Mouse (Mus musculus) lung, postnatal 0 days (tissue): ENCODE measurements around the gene Fam241a. TPM values are rescaled to one million over a fixed set of nuclear protein-coding genes. Genes with fewer than 3 reads are reported as not detected.

ENCODE experiments used
- ATAC-seq: fragments of 200-750 bp; cut with Nextera tagmentation; 2 replicates; pipeline ENCODE4 v1.8.0; 2017; ENCODE audit warnings: moderate library complexity
- DNase-seq: peaks from one replicate; pipeline ENCODE4 v3.0.0-alpha.2; 2016; ENCODE audit warnings: low spot score
- H3K27ac ChIP-seq: fragments of 300-500 bp; sonication (generic); 2 replicates; pipeline ENCODE4 v1.5.1; 2014; ENCODE audit warnings: antibody characterized with exemption, mild to moderate bottlenecking, low read length, mixed read lengths
- H3K27me3 ChIP-seq: fragments of 300-500 bp; sonication (generic); replicated peaks from 2 replicates; pipeline ENCODE4 v1.6.1; 2014; ENCODE audit warnings: low read length, mixed read lengths; ENCODE audit not compliant: insufficient read depth
- H3K36me3 ChIP-seq: fragments of 300-500 bp; sonication (generic); 2 replicates; pipeline ENCODE4 v1.6.1; 2014; ENCODE audit warnings: low read length, mixed read lengths; ENCODE audit not compliant: insufficient read depth
- H3K4me1 ChIP-seq: fragments of 300-500 bp; sonication (generic); 2 replicates; pipeline ENCODE4 v1.6.1; 2014; ENCODE audit warnings: antibody characterized with exemption, low read depth, low read length, mixed read lengths; ENCODE audit not compliant: insufficient read depth
- H3K4me2 ChIP-seq: fragments of 300-500 bp; sonication (generic); replicated peaks from 2 replicates; pipeline ENCODE4 v1.6.1; 2014; ENCODE audit warnings: low read depth, mild to moderate bottlenecking, low read length, moderate library complexity, mixed read lengths
- H3K4me3 ChIP-seq: fragments of 300-500 bp; sonication (generic); 2 replicates; pipeline ENCODE4 v1.5.1; 2014; ENCODE audit warnings: low read depth, low read length
- H3K9ac ChIP-seq: fragments of 300-500 bp; sonication (generic); replicated peaks from 2 replicates; pipeline ENCODE4 v1.6.1; 2014; ENCODE audit warnings: low read depth, mild to moderate bottlenecking
- H3K9me3 ChIP-seq: fragments of 300-500 bp; sonication (generic); 2 replicates; pipeline ENCODE4 v1.6.1; 2016; ENCODE audit warnings: low read length, mixed read lengths
- CTCF ChIP-seq: IDR thresholded peaks from 2 replicates; pipeline ENCODE4 v1.5.1; 2016; ENCODE audit warnings: antibody characterized with exemption, mild to moderate bottlenecking
- EP300 ChIP-seq: IDR thresholded peaks from 2 replicates; pipeline ENCODE4 v1.6.1; 2016; ENCODE audit warnings: antibody characterized with exemption, mild to moderate bottlenecking, control low read depth
- WGBS: fragments of 180-500 bp; shearing (Covaris S2); extraction: QIAGEN DNeasy Blood & Tissue Kit; methylation state at CpG from one replicate; pipeline ENCODE4 v1.1.7; 2014; 5-methylcytosine and 5-hydroxymethylcytosine counted together
- polyA plus RNA-seq: library from polyadenylated mRNA; unstranded; fragments of >200 nt; fragmentation: Nextera tagmentation; extraction: Ambion mirVana; gene quantifications from 2 replicates; pipeline ENCODE4 v1.2.1, GENCODE M21; 2015

Gene Fam241a
- polyA plus RNA-seq, 1 experiment from 2014 or later, result 23.1 TPM

DNA sequence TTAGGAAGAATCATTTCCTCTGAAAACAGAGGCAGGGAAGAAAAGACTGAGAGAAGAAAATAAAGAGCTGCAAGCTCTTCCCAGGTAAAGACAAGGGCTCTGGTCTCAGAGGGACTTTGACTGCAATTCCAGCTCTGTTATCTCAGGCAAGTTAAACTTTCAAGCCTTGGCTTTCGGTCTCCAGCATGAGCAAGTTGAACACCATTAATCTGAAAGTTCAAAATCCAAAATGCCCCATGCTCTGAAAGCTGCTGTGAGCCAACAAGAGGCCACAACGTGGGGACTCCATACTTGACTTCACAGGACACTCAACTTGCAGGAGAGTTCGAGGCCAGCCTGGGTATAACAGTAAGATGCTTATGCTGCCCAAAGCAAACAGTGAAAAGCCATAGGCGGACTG, 62.1 kb downstream of the Fam241a start:
- H3K4me3 ChIP-seq, result no peak overlapping the region
- 77% methylated on average over 4 of the region's 4 CpGs for WGBS

DNA sequence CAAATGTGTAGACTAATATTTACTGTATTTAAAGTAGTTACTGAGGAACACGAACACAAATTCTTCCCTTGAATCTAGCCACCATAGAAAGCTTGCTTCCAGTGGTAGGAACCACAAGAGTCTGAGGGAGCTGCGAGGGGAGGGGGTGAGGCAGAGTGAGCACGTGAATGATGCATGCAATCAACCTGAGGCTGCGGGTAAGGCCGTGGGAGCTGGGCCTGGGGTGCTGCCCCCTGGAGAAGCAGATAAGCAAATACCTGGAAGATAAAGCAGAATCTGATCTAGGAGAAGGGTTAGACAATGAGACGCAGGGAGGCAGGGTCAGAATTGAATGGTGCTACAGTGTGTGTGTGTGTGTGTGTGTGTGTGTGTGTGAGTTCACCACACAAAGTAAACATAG, 65.0 kb downstream of the Fam241a start:
- Histone ChIP-seq H3K4me2 (no peak overlapping the region), H3K4me1 (no peaks in the 10 kb centered on the region), H3K9ac (no peak overlapping the region), H3K27ac (no peak overlapping the region), H3K36me3 (no peaks in the 10 kb centered on the region), H3K9me3 (no peaks in the 10 kb centered on the region), H3K27me3 (no peaks in the 10 kb centered on the region), H3K4me3 (no peak overlapping the region)
- ATAC-seq, result no peak
- DNase-seq, result no peak
- TF ChIP-seq EP300, result no peak
- no peak for TF ChIP-seq CTCF
- WGBS, result 55% methylated on average over 6 of the region's 6 CpGs

More for the DNA sequence above, 62.1 kb downstream of the Fam241a start:
- H3K36me3 ChIP-seq, result no peaks in the 10 kb centered on the region
- H3K9ac ChIP-seq, result no peak overlapping the region
- DNase-seq, result no peak
- H3K4me1 ChIP-seq, result peaks cover 6% of the 10 kb centered on the region; the same call in 1 of the 2 replicates
- no peak for ATAC-seq
- no peak overlapping the region for H3K27ac ChIP-seq
- H3K27me3 ChIP-seq, result no peaks in the 10 kb centered on the region
- no peak for TF ChIP-seq EP300
- TF ChIP-seq CTCF, result no peak
- H3K9me3 ChIP-seq, result no peaks in the 10 kb centered on the region
- no peak overlapping the region for H3K4me2 ChIP-seq

DNA sequence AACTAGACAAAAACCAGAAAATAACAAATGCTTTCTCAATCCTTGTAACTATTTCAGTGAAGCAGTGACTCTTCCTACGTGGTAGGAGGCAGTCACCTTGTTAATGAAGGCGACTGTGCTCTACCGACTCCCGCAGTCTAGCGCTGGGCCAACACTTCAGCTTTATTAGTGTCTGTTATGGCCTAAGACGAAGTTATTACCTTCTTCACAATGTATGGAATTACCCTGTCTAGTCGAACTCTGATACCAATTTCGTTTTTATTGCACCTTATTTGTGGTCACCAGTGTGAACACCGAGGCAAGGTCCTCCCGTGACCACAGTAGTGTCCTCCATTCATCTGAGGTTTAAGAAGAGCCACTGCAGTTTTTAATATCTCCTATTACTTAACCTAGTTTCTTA, 65.9 kb downstream of the Fam241a start:
- DNase-seq, result no peak
- H3K36me3 ChIP-seq, result no peaks in the 10 kb centered on the region
- H3K4me3 ChIP-seq, result no peak overlapping the region
- no peaks in the 10 kb centered on the region for H3K9me3 ChIP-seq
- no peak for ATAC-seq
- H3K27me3 ChIP-seq, result no peaks in the 10 kb centered on the region
- no peak overlapping the region for H3K27ac ChIP-seq
- TF ChIP-seq CTCF, result no peak
- TF ChIP-seq EP300, result no peak
- 86% methylated on average over 10 of the region's 10 CpGs for WGBS
- no peaks in the 10 kb centered on the region for H3K4me1 ChIP-seq
- no peak overlapping the region for H3K9ac ChIP-seq
- H3K4me2 ChIP-seq, result no peak overlapping the region

DNA sequence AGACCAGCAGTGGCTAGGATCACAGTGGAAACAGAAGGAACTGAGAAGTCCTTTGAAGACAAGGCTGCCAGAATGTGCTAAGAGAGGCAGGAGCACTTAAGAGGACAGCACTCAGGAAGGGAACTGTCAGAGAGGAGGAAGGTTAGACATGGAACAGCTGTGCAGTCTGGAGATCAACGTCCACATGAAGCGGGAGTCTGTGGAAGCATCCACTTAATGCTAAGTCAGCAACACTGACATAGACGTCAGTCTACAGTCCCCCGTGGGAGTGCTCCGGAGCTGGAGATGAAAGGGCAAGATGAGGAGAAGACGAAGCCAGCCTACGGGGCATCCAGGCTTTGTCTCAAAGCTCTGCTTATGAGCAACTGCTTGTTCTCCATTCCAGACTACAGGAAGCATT, 69.0 kb downstream of the Fam241a start:
- peak; percentile 55 for DNase-seq

DNA sequence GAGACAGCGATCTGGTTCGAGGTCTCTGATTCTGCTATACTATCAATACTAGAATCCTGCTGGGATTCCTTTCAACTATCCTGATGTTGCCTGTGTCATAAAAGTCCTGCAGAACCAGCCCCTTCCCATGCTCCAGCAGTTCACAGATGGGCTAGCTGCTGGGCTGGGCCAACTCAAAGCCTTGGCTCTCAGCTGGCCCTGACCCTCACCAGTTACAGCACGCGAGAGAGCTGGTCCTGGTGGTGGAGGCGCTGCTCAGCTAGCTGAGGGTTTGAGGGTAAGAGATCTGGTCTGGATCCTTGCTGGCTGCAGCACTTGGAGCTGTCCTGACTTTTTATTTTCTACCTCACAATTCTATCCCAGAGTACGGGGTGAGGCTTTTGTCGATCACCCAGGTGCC, 69.6 kb downstream of the Fam241a start:
- Histone ChIP-seq H3K9ac (no peak overlapping the region), H3K27me3 (no peaks in the 10 kb centered on the region), H3K4me3 (no peak overlapping the region), H3K4me2 (no peak overlapping the region), H3K27ac (no peak overlapping the region), H3K4me1 (no peaks in the 10 kb centered on the region), H3K9me3 (no peaks in the 10 kb centered on the region), H3K36me3 (no peaks in the 10 kb centered on the region)
- ATAC-seq, result no peak
- no peak for TF ChIP-seq CTCF
- no peak for TF ChIP-seq EP300
- DNase-seq, result no peak
- 80% methylated on average over 7 of the region's 7 CpGs for WGBS

More for the DNA sequence above, 69.0 kb downstream of the Fam241a start:
- ATAC-seq, result peak; percentile 83
- no peaks in the 10 kb centered on the region for H3K9me3 ChIP-seq
- no peak overlapping the region for H3K9ac ChIP-seq
- H3K27ac ChIP-seq, result no peak overlapping the region
- no peaks in the 10 kb centered on the region for H3K4me1 ChIP-seq
- peak overlapping the region; percentile 11; the same call in 1 of the 2 replicates for H3K4me2 ChIP-seq
- no peak overlapping the region for H3K4me3 ChIP-seq
- H3K27me3 ChIP-seq, result no peaks in the 10 kb centered on the region
- TF ChIP-seq EP300 (no peak), CTCF (no peak)
- H3K36me3 ChIP-seq, result no peaks in the 10 kb centered on the region
- 31% methylated on average over 7 of the region's 7 CpGs for WGBS

DNA sequence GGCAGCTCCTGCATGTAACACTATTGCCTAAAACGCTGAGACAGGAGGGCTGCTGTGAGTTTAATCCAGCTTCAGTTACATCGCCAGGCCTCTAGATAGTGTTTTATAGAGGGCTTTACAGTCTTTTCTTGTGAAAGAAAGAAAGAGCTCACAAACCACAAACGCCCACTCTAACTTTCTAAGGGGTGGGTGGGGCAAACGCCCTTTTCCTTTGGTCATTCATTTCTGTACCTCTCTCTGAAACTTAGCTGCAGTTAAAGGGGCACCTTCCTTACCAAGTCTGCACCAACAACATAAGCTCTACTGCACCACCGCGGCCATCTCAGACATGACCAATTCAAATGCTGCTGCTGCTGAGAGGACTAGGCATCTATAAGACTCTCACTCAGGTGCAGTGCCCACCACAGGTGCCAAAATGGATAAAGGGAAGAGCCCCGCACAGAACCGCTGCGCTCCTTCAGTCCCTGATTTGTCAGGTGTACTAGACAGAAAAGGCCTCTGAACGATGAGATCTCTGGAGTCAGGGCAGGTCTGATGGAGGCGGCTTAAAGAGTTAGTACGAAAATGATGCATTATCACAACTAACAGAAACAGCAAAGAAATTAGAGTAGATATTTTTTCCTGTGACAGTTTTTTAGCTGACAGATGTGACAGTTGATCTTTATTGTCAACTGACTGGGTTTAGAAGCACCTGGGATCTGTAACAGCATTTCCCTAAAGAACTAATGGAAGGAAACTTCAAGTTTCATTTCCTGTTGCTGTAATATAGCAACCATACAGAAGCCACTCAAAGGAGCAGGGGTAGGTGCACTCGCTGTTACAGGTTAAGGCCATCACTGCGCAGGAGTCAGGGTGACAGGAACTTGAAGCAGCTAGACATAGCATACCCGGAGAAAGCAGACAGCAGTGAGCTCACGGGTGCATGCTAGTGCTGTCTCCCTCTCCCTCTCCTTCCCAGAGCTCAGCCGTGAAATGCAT, 71.9 kb downstream of the Fam241a start:
- Histone ChIP-seq H3K9me3 (no peaks in the 10 kb centered on the region), H3K27me3 (no peaks in the 10 kb centered on the region), H3K9ac (no peak overlapping the region), H3K36me3 (no peaks in the 10 kb centered on the region), H3K27ac (no peak overlapping the region), H3K4me3 (no peak overlapping the region), H3K4me1 (no peaks in the 10 kb centered on the region), H3K4me2 (no peak overlapping the region)
- no peak for TF ChIP-seq CTCF
- TF ChIP-seq EP300, result no peak
- WGBS, result 77% methylated on average over 17 of the region's 17 CpGs
- no peak for ATAC-seq
- DNase-seq, result no peak
